Mouse (Mus musculus) lung, postnatal 0 days (tissue): ENCODE measurements around the gene Trat1.

Experiments
- CTCF ChIP-seq: IDR thresholded peaks from 2 replicates; pipeline ENCODE4 v1.5.1; 2016; ENCODE audit warnings: antibody characterized with exemption, mild to moderate bottlenecking
- EP300 ChIP-seq: IDR thresholded peaks from 2 replicates; pipeline ENCODE4 v1.6.1; 2016; ENCODE audit warnings: antibody characterized with exemption, mild to moderate bottlenecking, control low read depth

DNA sequence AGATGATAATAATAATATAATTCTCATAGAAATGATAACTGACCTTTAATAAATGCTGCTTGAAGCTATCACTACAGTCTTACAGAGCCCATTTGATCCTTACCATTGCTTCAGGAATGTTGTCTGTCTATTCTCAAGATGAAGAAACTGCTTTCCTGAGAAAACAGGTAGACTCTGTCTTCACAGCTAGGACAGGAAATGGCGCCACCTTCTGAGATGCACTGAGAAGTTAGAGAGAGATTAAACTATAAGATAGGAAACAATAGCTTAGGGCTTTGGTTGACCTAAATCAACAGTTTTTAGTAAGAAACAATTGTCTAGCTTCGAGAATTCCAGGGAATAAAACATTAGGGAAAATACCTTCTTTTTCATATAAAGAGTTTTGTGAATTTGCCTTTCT lies 37.6 kb upstream of the Trat1 start:
- TF ChIP-seq CTCF (peak; percentile 49), EP300 (no peak)
